Mouse (Mus musculus): ENCODE data around the gene Rnf149. TPM values are rescaled to one million over a fixed set of nuclear protein-coding genes. Genes with fewer than 3 reads are reported as not detected.
A peak's percentile ranks its signal among the peaks of the same experiment; 100 is the strongest.

Gene Rnf149
- polyA plus RNA-seq, 1 experiment from 2014 or later, result 29.0 TPM

GRCm38 (mm10) chr1:39583173-39583572 is 6.0 kb upstream of the Rnf149 start:
- Histone ChIP-seq H3K27ac (ENCODE audit: low read depth, low read length) (no peak overlapping the region), H3K27me3 (ENCODE audit: control insufficient read depth, insufficient read depth, low read length) (no peaks in the 10 kb centered on the region), H3K36me3 (ENCODE audit: control insufficient read depth, insufficient read depth, low read length) (no peaks in the 10 kb centered on the region), H3K9ac (ENCODE audit: low read length) (no peak overlapping the region), H3K4me3 (ENCODE audit: low read depth, low read length) (no peak overlapping the region), H3K9me3 (ENCODE audit: control insufficient read depth, low read length) (no peaks in the 10 kb centered on the region), H3K4me2 (ENCODE audit: low read depth) (no peak overlapping the region), H3K4me1 (ENCODE audit: control insufficient read depth, insufficient read depth, low read length) (no peaks in the 10 kb centered on the region)
- DNase-seq (ENCODE audit: low spot score), result no peak
- WGBS, result 85% methylated on average over 9 of the region's 9 CpGs
- ATAC-seq (ENCODE audit: insufficient read depth, low FRiP score, low TSS enrichment), result no peak

DNA sequence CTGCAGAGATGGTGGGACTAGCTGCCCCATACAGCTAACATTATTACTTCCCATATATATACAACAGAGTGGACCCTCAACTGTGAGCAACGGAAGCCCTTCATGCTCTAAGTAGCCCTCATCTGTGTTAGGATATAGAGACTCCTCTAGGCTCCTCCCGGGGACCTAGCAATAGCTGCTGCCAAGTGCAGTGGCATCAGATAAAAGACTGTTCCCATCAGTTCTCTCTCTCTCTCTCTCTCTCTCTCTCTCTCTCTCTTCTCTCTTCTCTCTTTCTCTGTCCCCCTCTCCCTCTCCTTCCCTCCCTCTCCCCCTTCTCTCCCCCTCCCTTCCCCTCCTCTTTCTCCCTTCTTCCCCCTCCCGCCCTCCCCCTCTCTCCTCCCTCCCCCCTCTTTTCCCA is 4.0 kb upstream of the Rnf149 start:
- Histone ChIP-seq H3K36me3 (ENCODE audit: control insufficient read depth, insufficient read depth, low read length) (no peaks in the 10 kb centered on the region), H3K4me1 (ENCODE audit: control insufficient read depth, insufficient read depth, low read length) (peaks cover 3% of the 10 kb centered on the region; the same call in 1 of the 2 replicates), H3K9ac (ENCODE audit: low read length) (no peak overlapping the region), H3K4me2 (ENCODE audit: low read depth) (no peak overlapping the region), H3K4me3 (ENCODE audit: low read depth, low read length) (no peak overlapping the region), H3K27ac (ENCODE audit: low read depth, low read length) (no peak overlapping the region), H3K9me3 (ENCODE audit: control insufficient read depth, low read length) (no peaks in the 10 kb centered on the region), H3K27me3 (ENCODE audit: control insufficient read depth, insufficient read depth, low read length) (no peaks in the 10 kb centered on the region)
- 83% methylated on average over 2 of the region's 3 CpGs for WGBS
- DNase-seq (ENCODE audit: low spot score) (no peak), ATAC-seq (ENCODE audit: insufficient read depth, low FRiP score, low TSS enrichment) (no peak)

- no peak overlapping the region for H3K9ac ChIP-seq (ENCODE audit: low read length)
- no peaks in the 10 kb centered on the region for H3K36me3 ChIP-seq (ENCODE audit: control insufficient read depth, insufficient read depth, low read length)
- no peak overlapping the region for H3K27ac ChIP-seq (ENCODE audit: low read depth, low read length)
- DNase-seq (ENCODE audit: low spot score) (no peak), ATAC-seq (ENCODE audit: insufficient read depth, low FRiP score, low TSS enrichment) (no peak)
- peaks cover 10% of the 10 kb centered on the region; the same call in 1 of the 2 replicates for H3K4me1 ChIP-seq (ENCODE audit: control insufficient read depth, insufficient read depth, low read length)
- H3K4me3 ChIP-seq (ENCODE audit: low read depth, low read length), result no peak overlapping the region
- no peaks in the 10 kb centered on the region for H3K27me3 ChIP-seq (ENCODE audit: control insufficient read depth, insufficient read depth, low read length)
- H3K9me3 ChIP-seq (ENCODE audit: control insufficient read depth, low read length), result no peaks in the 10 kb centered on the region
- WGBS, result 84% methylated on average over 6 of the region's 6 CpGs
- no peak overlapping the region for H3K4me2 ChIP-seq (ENCODE audit: low read depth)
Observed at GRCm38 (mm10) chr1:39579139-39579538, 1.9 kb upstream of the Rnf149 start.

GRCm38 (mm10) chr1:39578446-39578845 is 1.2 kb upstream of the Rnf149 start:
- Histone ChIP-seq H3K4me1 (ENCODE audit: control insufficient read depth, insufficient read depth, low read length) (peaks cover 10% of the 10 kb centered on the region; the same call in 1 of the 2 replicates), H3K4me2 (ENCODE audit: low read depth) (no peak overlapping the region), H3K36me3 (ENCODE audit: control insufficient read depth, insufficient read depth, low read length) (no peaks in the 10 kb centered on the region), H3K9me3 (ENCODE audit: control insufficient read depth, low read length) (no peaks in the 10 kb centered on the region), H3K4me3 (ENCODE audit: low read depth, low read length) (no peak overlapping the region), H3K27me3 (ENCODE audit: control insufficient read depth, insufficient read depth, low read length) (no peaks in the 10 kb centered on the region), H3K9ac (ENCODE audit: low read length) (no peak overlapping the region), H3K27ac (ENCODE audit: low read depth, low read length) (no peak overlapping the region)
- DNase-seq (ENCODE audit: low spot score) (no peak), ATAC-seq (ENCODE audit: insufficient read depth, low FRiP score, low TSS enrichment) (no peak)
- 83% methylated on average over 5 of the region's 5 CpGs for WGBS

GRCm38 (mm10) chr1:39576431-39577243 is 568 bp downstream of the Rnf149 start:
- no peaks in the 10 kb centered on the region for H3K27me3 ChIP-seq (ENCODE audit: control insufficient read depth, insufficient read depth, low read length)
- H3K4me1 ChIP-seq (ENCODE audit: control insufficient read depth, insufficient read depth, low read length), result peaks cover 10% of the 10 kb centered on the region; the same call in 1 of the 2 replicates
- peak overlapping the region; percentile 90 for H3K4me3 ChIP-seq (ENCODE audit: low read depth, low read length)
- under 1% methylated on average over 78 of the region's 88 CpGs for WGBS
- no peaks in the 10 kb centered on the region for H3K9me3 ChIP-seq (ENCODE audit: control insufficient read depth, low read length)
- peak overlapping the region; percentile 75 for H3K4me2 ChIP-seq (ENCODE audit: low read depth)
- DNase-seq (ENCODE audit: low spot score), result peak; percentile 77
- no peaks in the 10 kb centered on the region for H3K36me3 ChIP-seq (ENCODE audit: control insufficient read depth, insufficient read depth, low read length)
- H3K9ac ChIP-seq (ENCODE audit: low read length), result peak overlapping the region; percentile 92
- H3K27ac ChIP-seq (ENCODE audit: low read depth, low read length), result peak overlapping the region; percentile 97
- ATAC-seq (ENCODE audit: insufficient read depth, low FRiP score, low TSS enrichment), result peak; percentile 84

DNA sequence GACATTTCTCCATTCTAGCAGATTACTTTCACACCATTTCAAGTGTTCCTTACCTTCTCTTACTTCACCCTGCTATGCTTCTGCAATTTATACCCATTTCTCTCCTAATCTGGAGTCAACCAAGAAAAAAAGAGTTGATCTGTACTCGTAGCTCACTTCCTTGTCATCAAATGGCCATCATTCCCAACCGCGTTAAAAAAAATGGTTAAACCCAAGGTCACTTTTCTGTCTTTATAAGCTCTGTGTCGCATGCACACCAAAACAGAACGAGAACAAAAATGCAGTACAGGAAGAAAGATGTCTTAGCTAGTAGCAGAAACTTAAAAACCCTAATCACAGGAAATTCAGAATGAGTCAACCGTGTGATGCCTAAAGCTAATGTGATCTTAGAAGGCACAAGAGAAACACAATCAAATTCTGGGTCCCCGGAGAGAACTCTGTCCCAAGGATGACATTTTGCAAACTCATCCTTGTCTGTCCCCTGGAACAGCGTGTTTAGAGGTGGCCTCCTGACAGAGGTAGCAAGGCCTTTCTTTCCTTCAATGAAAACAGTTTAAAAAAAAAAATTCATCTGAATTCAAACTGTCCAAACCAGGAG is 1.3 kb downstream of the Rnf149 start:
- H3K27me3 ChIP-seq (ENCODE audit: control insufficient read depth, insufficient read depth, low read length), result no peaks in the 10 kb centered on the region
- 23% methylated on average over 8 of the region's 8 CpGs for WGBS
- H3K4me3 ChIP-seq (ENCODE audit: low read depth, low read length), result peak overlapping the region; percentile 90
- no peaks in the 10 kb centered on the region for H3K36me3 ChIP-seq (ENCODE audit: control insufficient read depth, insufficient read depth, low read length)
- H3K4me2 ChIP-seq (ENCODE audit: low read depth), result peak overlapping the region; percentile 75
- peak overlapping the region; percentile 92 for H3K9ac ChIP-seq (ENCODE audit: low read length)
- DNase-seq (ENCODE audit: low spot score) (no peak), ATAC-seq (ENCODE audit: insufficient read depth, low FRiP score, low TSS enrichment) (no peak)
- H3K9me3 ChIP-seq (ENCODE audit: control insufficient read depth, low read length), result no peaks in the 10 kb centered on the region
- peaks cover 10% of the 10 kb centered on the region; the same call in 1 of the 2 replicates for H3K4me1 ChIP-seq (ENCODE audit: control insufficient read depth, insufficient read depth, low read length)
- no peak overlapping the region; the same call in 1 of the 2 replicates for H3K27ac ChIP-seq (ENCODE audit: low read depth, low read length)

DNA sequence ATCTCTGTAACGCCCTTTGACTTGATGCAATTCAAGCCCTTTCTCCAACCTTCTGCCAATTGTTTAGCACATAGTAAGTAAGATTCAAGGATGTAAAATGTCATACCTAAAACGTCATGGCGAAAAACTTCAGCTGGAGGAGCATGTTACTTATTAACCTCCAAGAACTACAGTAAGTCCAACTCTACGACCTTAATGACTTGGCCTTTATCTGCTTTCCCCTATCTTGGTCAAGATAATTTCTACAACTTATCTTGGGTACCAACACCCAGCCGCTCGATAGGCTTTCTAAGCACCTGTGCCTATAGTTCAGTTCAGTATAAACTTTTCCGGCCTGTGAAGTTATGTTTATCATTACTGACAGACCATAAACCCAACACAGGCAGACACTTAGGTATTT is 3.3 kb downstream of the Rnf149 start:
- Histone ChIP-seq H3K9ac (ENCODE audit: low read length) (no peak overlapping the region), H3K4me3 (ENCODE audit: low read depth, low read length) (no peak overlapping the region), H3K36me3 (ENCODE audit: control insufficient read depth, insufficient read depth, low read length) (no peaks in the 10 kb centered on the region), H3K9me3 (ENCODE audit: control insufficient read depth, low read length) (no peaks in the 10 kb centered on the region), H3K4me2 (ENCODE audit: low read depth) (no peak overlapping the region), H3K4me1 (ENCODE audit: control insufficient read depth, insufficient read depth, low read length) (peaks cover 10% of the 10 kb centered on the region; the same call in 1 of the 2 replicates), H3K27me3 (ENCODE audit: control insufficient read depth, insufficient read depth, low read length) (no peaks in the 10 kb centered on the region), H3K27ac (ENCODE audit: low read depth, low read length) (no peak overlapping the region)
- ATAC-seq (ENCODE audit: insufficient read depth, low FRiP score, low TSS enrichment) (no peak), DNase-seq (ENCODE audit: low spot score) (no peak)
- 93% methylated on average over 7 of the region's 7 CpGs for WGBS

DNA sequence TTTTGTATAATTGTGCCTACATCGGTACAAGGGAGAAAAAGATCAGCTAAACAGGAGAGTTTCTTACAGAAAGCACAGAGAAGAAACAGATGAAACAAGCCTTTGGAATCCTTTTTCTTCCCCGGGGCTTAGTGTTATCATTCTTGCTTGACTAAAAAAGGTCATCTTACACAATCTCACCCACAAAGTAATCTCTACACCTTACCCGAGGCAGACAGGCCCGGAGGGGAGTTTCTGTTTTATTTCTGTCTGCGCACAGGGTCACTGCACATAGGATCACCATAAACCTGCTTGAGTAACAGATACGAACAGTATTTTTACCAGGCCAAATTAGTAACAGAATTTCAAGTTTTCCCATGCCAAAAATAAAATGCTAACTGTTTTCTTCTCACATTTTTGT is 5.6 kb downstream of the Rnf149 start:
- DNase-seq (ENCODE audit: low spot score) (no peak), ATAC-seq (ENCODE audit: insufficient read depth, low FRiP score, low TSS enrichment) (no peak)
- H3K9ac ChIP-seq (ENCODE audit: low read length), result no peak overlapping the region
- no peaks in the 10 kb centered on the region for H3K9me3 ChIP-seq (ENCODE audit: control insufficient read depth, low read length)
- H3K27me3 ChIP-seq (ENCODE audit: control insufficient read depth, insufficient read depth, low read length), result no peaks in the 10 kb centered on the region
- H3K36me3 ChIP-seq (ENCODE audit: control insufficient read depth, insufficient read depth, low read length), result no peaks in the 10 kb centered on the region
- H3K4me2 ChIP-seq (ENCODE audit: low read depth), result no peak overlapping the region
- no peak overlapping the region for H3K27ac ChIP-seq (ENCODE audit: low read depth, low read length)
- 78% methylated on average over 6 of the region's 6 CpGs for WGBS
- peaks cover 7% of the 10 kb centered on the region; the same call in 1 of the 2 replicates for H3K4me1 ChIP-seq (ENCODE audit: control insufficient read depth, insufficient read depth, low read length)
- no peak overlapping the region for H3K4me3 ChIP-seq (ENCODE audit: low read depth, low read length)

DNA sequence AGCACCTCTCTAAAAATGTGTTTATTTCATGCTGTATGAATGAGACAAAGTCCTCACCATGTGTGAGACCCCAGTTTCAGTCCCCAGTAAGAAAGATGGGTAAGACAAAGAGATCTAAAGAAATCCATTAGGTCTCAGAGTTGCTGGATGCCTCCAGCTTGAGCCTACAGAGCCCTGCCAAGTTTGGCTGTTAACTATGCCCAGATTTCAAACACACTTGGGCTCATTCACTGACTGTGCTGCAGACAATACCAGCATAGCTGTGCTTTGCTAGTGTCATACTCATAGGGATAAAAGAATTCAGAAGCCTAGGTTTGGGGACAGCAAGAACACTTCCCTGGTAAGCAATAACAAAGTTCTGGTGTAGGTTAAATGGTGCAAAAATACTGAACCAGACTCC is 9.1 kb downstream of the Rnf149 start:
- H3K27me3 ChIP-seq (ENCODE audit: control insufficient read depth, insufficient read depth, low read length), result no peaks in the 10 kb centered on the region
- H3K27ac ChIP-seq (ENCODE audit: low read depth, low read length), result no peak overlapping the region
- H3K9me3 ChIP-seq (ENCODE audit: control insufficient read depth, low read length), result no peaks in the 10 kb centered on the region
- ATAC-seq (ENCODE audit: insufficient read depth, low FRiP score, low TSS enrichment) (no peak), DNase-seq (ENCODE audit: low spot score) (no peak)
- no peak overlapping the region for H3K4me2 ChIP-seq (ENCODE audit: low read depth)
- no peaks in the 10 kb centered on the region for H3K36me3 ChIP-seq (ENCODE audit: control insufficient read depth, insufficient read depth, low read length)
- no peaks in the 10 kb centered on the region for H3K4me1 ChIP-seq (ENCODE audit: control insufficient read depth, insufficient read depth, low read length)
- no peak overlapping the region for H3K9ac ChIP-seq (ENCODE audit: low read length)
- H3K4me3 ChIP-seq (ENCODE audit: low read depth, low read length), result no peak overlapping the region
